Mouse (Mus musculus): ENCODE data around the gene Ppp2r5c. TPM values are rescaled to one million over a fixed set of nuclear protein-coding genes. Genes with fewer than 3 reads are reported as not detected.

Ppp2r5c gene
- total and polyA plus RNA-seq, 2 experiments from 2014 or later: 169 to 191 TPM

- no peak overlapping the region for H3K27ac ChIP-seq (ENCODE audit: low read depth, low read length)
- H3K9ac ChIP-seq: no peak overlapping the region
- no peaks in the 10 kb centered on the region for H3K27me3 ChIP-seq (ENCODE audit: insufficient read depth, low read length)
- H3K4me2 ChIP-seq (ENCODE audit: low read depth): no peak overlapping the region
- H3K9me3 ChIP-seq (ENCODE audit: low read length): no peaks in the 10 kb centered on the region
- ATAC-seq (no peak), DNase-seq (no peak)
- H3K4me3 ChIP-seq (ENCODE audit: low read depth, low read length): no peak overlapping the region
- peaks cover 71% of the 10 kb centered on the region for H3K36me3 ChIP-seq (ENCODE audit: insufficient read depth)
- no peak for TF ChIP-seq CTCF (IDR thresholded peaks at IDR 0.05; ENCODE audit: low read depth)
- no peaks in the 10 kb centered on the region for H3K4me1 ChIP-seq (ENCODE audit: insufficient read depth)
- WGBS: 93% methylated on average over 9 of the region's 9 CpGs
These were observed 119.4 kb downstream of the Ppp2r5c start for GRCm38 (mm10) chr12:110566366-110566765.

- WGBS: 93% methylated on average over 10 of the region's 10 CpGs
- no peak overlapping the region for H3K4me2 ChIP-seq (ENCODE audit: low read depth)
- no peak overlapping the region for H3K27ac ChIP-seq (ENCODE audit: low read depth, low read length)
- no peak overlapping the region for H3K9ac ChIP-seq
- H3K4me3 ChIP-seq (ENCODE audit: low read depth, low read length): no peak overlapping the region
- no peaks in the 10 kb centered on the region for H3K27me3 ChIP-seq (ENCODE audit: insufficient read depth, low read length)
- ATAC-seq (no peak), DNase-seq (no peak)
- no peaks in the 10 kb centered on the region for H3K4me1 ChIP-seq (ENCODE audit: insufficient read depth)
- TF ChIP-seq CTCF (IDR thresholded peaks at IDR 0.05; ENCODE audit: low read depth): no peak
- no peaks in the 10 kb centered on the region for H3K9me3 ChIP-seq (ENCODE audit: low read length)
- peaks cover 64% of the 10 kb centered on the region for H3K36me3 ChIP-seq (ENCODE audit: insufficient read depth)
These were observed 124.1 kb downstream of the Ppp2r5c start for GRCm38 (mm10) chr12:110571050-110571449.

GRCm38 (mm10) chr12:110572351-110572750 lies 125.4 kb downstream of the Ppp2r5c start:
- DNase-seq (no peak), ATAC-seq (no peak)
- Histone ChIP-seq H3K27ac (ENCODE audit: low read depth, low read length) (no peak overlapping the region), H3K36me3 (ENCODE audit: insufficient read depth) (peaks cover 57% of the 10 kb centered on the region), H3K27me3 (ENCODE audit: insufficient read depth, low read length) (no peaks in the 10 kb centered on the region), H3K4me1 (ENCODE audit: insufficient read depth) (no peaks in the 10 kb centered on the region), H3K4me2 (ENCODE audit: low read depth) (no peak overlapping the region), H3K9me3 (ENCODE audit: low read length) (no peaks in the 10 kb centered on the region), H3K9ac (no peak overlapping the region), H3K4me3 (ENCODE audit: low read depth, low read length) (no peak overlapping the region)
- 96% methylated on average over 4 of the region's 4 CpGs for WGBS
- no peak for TF ChIP-seq CTCF (IDR thresholded peaks at IDR 0.05; ENCODE audit: low read depth)

GRCm38 (mm10) chr12:110573635-110574034 lies 126.7 kb downstream of the Ppp2r5c start:
- WGBS: 91% methylated on average over 8 of the region's 8 CpGs
- H3K9me3 ChIP-seq (ENCODE audit: low read length): no peaks in the 10 kb centered on the region
- no peak for ATAC-seq

GRCm38 (mm10) chr12:110575926-110576325 lies 129.0 kb downstream of the Ppp2r5c start:
- Histone ChIP-seq H3K27ac (ENCODE audit: low read depth, low read length) (no peak overlapping the region), H3K4me3 (ENCODE audit: low read depth, low read length) (no peak overlapping the region), H3K4me2 (ENCODE audit: low read depth) (no peak overlapping the region), H3K9me3 (ENCODE audit: low read length) (no peaks in the 10 kb centered on the region), H3K27me3 (ENCODE audit: insufficient read depth, low read length) (no peaks in the 10 kb centered on the region), H3K36me3 (ENCODE audit: insufficient read depth) (peaks cover 34% of the 10 kb centered on the region), H3K9ac (no peak overlapping the region), H3K4me1 (ENCODE audit: insufficient read depth) (no peaks in the 10 kb centered on the region)
- WGBS: 74% methylated on average over 4 of the region's 4 CpGs
- TF ChIP-seq CTCF (IDR thresholded peaks at IDR 0.05; ENCODE audit: low read depth): no peak
- no peak for ATAC-seq
- no peak for DNase-seq

More at GRCm38 (mm10) chr12:110573635-110574034, 126.7 kb downstream of the Ppp2r5c start:
- no peak overlapping the region for H3K4me3 ChIP-seq (ENCODE audit: low read depth, low read length)
- no peak for DNase-seq
- TF ChIP-seq CTCF (IDR thresholded peaks at IDR 0.05; ENCODE audit: low read depth): no peak
- H3K4me2 ChIP-seq (ENCODE audit: low read depth): no peak overlapping the region
- H3K9ac ChIP-seq: no peak overlapping the region
- no peak overlapping the region for H3K27ac ChIP-seq (ENCODE audit: low read depth, low read length)
- H3K36me3 ChIP-seq (ENCODE audit: insufficient read depth): peaks cover 44% of the 10 kb centered on the region
- no peaks in the 10 kb centered on the region for H3K4me1 ChIP-seq (ENCODE audit: insufficient read depth)
- no peaks in the 10 kb centered on the region for H3K27me3 ChIP-seq (ENCODE audit: insufficient read depth, low read length)

GRCm38 (mm10) chr12:110578333-110578732 lies 131.4 kb downstream of the Ppp2r5c start:
- 91% methylated on average over 9 of the region's 9 CpGs for WGBS
- no peaks in the 10 kb centered on the region for H3K4me1 ChIP-seq (ENCODE audit: insufficient read depth)
- no peak for TF ChIP-seq CTCF (IDR thresholded peaks at IDR 0.05; ENCODE audit: low read depth)
- H3K27ac ChIP-seq (ENCODE audit: low read depth, low read length): no peak overlapping the region
- no peaks in the 10 kb centered on the region for H3K27me3 ChIP-seq (ENCODE audit: insufficient read depth, low read length)
- no peak for ATAC-seq
- peaks cover 22% of the 10 kb centered on the region for H3K36me3 ChIP-seq (ENCODE audit: insufficient read depth)
- H3K4me2 ChIP-seq (ENCODE audit: low read depth): no peak overlapping the region
- H3K9me3 ChIP-seq (ENCODE audit: low read length): no peaks in the 10 kb centered on the region
- no peak for DNase-seq
- H3K9ac ChIP-seq: no peak overlapping the region
- no peak overlapping the region for H3K4me3 ChIP-seq (ENCODE audit: low read depth, low read length)

- Histone ChIP-seq H3K4me2 (ENCODE audit: low read depth) (no peak overlapping the region), H3K9me3 (ENCODE audit: low read length) (no peaks in the 10 kb centered on the region), H3K27me3 (ENCODE audit: insufficient read depth, low read length) (no peaks in the 10 kb centered on the region), H3K9ac (no peak overlapping the region), H3K4me1 (ENCODE audit: insufficient read depth) (peaks cover 9% of the 10 kb centered on the region), H3K27ac (ENCODE audit: low read depth, low read length) (no peak overlapping the region), H3K4me3 (ENCODE audit: low read depth, low read length) (no peak overlapping the region), H3K36me3 (ENCODE audit: insufficient read depth) (no peaks in the 10 kb centered on the region)
- WGBS: 80% methylated on average over 6 of the region's 6 CpGs
- ATAC-seq (no peak), DNase-seq (no peak)
- TF ChIP-seq CTCF (IDR thresholded peaks at IDR 0.05; ENCODE audit: low read depth): no peak
These were observed 141.7 kb downstream of the Ppp2r5c start for GRCm38 (mm10) chr12:110588622-110589021.
